Mouse (Mus musculus) E14TG2a.4 (cell line): ENCODE measurements around the gene Gm20518.

Experiments used
- CTCF ChIP-seq: conservative IDR thresholded peaks from 2 replicates; pipeline ENCODE4 v1.5.1; 2014; ENCODE audit warnings: low read length
- NANOG ChIP-seq: IDR thresholded peaks from 2 replicates; pipeline ENCODE4 v1.6.1; 2014; ENCODE audit warnings: borderline replicate concordance, low read length, mixed read lengths
- POU5F1 ChIP-seq: IDR thresholded peaks from 2 replicates; pipeline ENCODE4 v1.6.1; 2014; ENCODE audit warnings: low read length, borderline replicate concordance

- TF ChIP-seq CTCF (no peak), NANOG (no peak), POU5F1 (no peak)
Measured at GRCm38 (mm10) chr16:17914307-17915249, 23.1 kb upstream of the Gm20518 start, which contains the start of gene Gsc2.
